Mouse (Mus musculus): ENCODE measurements around the gene Rps15a.
A peak's percentile ranks its signal among the peaks of the same experiment; 100 is the strongest.

Gene Rps15a

GRCm38 (mm10) chr7:118113541-118114297, 2.3 kb downstream of the Rps15a start:
- no peak for DNase-seq

- DNase-seq = no peak
Measured at GRCm38 (mm10) chr7:118111128-118111527, 4.9 kb downstream of the Rps15a start.

GRCm38 (mm10) chr7:118107671-118108070, 8.3 kb downstream of the Rps15a start:
- no peak for DNase-seq

GRCm38 (mm10) chr7:118104458-118105052, 11.4 kb downstream of the Rps15a start:
- DNase-seq = no peak

GRCm38 (mm10) chr7:118103462-118104379, 12.3 kb downstream of the Rps15a start:
- no peak for DNase-seq

GRCm38 (mm10) chr7:118102678-118103461, 13.1 kb downstream of the Rps15a start:
- no peak for DNase-seq

- DNase-seq = no peak
Measured at GRCm38 (mm10) chr7:118102231-118102630, 13.8 kb downstream of the Rps15a start.

- no peak for DNase-seq
Measured at GRCm38 (mm10) chr7:118097615-118098014, 18.4 kb downstream of the Rps15a start.

GRCm38 (mm10) chr7:118079987-118080386, 36.0 kb downstream of the Rps15a start:
- no peak for DNase-seq

GRCm38 (mm10) chr7:118079097-118079496, 36.9 kb downstream of the Rps15a start:
- no peak for DNase-seq

GRCm38 (mm10) chr7:118067261-118067660, 48.7 kb downstream of the Rps15a start:
- peak; percentile 13 for DNase-seq

GRCm38 (mm10) chr7:118056300-118056699, 59.7 kb downstream of the Rps15a start:
- DNase-seq = no peak

Data from layer of hippocampus, adult 9-11 months (tissue).